Mouse (Mus musculus): ENCODE data around the gene Khnyn.
A peak's percentile ranks its signal among the peaks of the same experiment; 100 is the strongest.

Gene Khnyn

DNA sequence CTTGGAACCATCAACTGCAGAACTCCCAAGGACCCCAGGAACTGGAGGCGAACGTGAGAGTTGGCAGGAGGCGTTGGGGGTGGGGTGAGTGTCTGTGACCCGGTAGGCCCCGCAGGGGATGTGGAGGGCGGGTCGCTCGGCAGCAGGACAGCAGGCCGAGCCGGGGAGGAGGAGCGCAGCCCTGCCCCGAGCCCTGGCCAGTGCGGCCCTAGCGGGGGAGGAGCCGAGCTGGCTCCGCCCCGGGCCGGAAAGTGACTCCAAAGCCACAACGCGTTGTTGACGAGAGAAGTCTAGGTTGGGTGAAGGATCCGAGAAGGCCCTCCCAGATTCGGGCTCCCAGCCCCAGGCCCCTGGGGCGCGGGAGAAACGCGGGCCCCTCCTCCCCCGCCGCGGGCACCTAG is at the start of gene Khnyn:
TSS of gene Khnyn (plus strand) at position 235 of the 401 bp plus-strand sequence.
- DNase-seq (ENCODE audit: low spot score), result peak; percentile 50

DNA sequence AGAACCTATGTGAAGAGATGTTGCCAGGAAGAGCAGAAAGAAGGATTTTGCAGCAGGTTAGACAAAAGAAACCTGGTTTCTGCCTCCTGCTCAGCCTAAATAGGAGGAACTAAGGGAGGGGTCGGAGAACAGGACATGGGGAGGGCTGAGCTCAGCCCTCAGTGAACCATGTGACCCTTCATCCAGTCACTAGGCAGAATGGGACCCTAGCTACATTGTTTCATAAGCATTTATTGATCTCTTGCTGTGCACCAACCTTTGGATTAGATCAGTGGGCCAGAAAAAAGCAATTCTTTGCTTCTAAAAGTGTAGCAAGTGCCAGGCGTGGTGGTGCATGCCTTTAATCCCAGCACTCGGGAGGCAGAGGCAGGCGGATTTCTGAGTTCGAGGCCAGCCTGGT is 46.4 kb upstream of the Khnyn start:
- no peak for DNase-seq (ENCODE audit: low spot score)

- no peak for DNase-seq (ENCODE audit: low spot score)
These were observed 46.0 kb upstream of the Khnyn start for GRCm38 (mm10) chr14:55838740-55839139.

GRCm38 (mm10) chr14:55840853-55841366 is 43.8 kb upstream of the Khnyn start:
- no peak for DNase-seq (ENCODE audit: low spot score)

GRCm38 (mm10) chr14:55842794-55843193 is 42.0 kb upstream of the Khnyn start:
- no peak for DNase-seq (ENCODE audit: low spot score)

DNA sequence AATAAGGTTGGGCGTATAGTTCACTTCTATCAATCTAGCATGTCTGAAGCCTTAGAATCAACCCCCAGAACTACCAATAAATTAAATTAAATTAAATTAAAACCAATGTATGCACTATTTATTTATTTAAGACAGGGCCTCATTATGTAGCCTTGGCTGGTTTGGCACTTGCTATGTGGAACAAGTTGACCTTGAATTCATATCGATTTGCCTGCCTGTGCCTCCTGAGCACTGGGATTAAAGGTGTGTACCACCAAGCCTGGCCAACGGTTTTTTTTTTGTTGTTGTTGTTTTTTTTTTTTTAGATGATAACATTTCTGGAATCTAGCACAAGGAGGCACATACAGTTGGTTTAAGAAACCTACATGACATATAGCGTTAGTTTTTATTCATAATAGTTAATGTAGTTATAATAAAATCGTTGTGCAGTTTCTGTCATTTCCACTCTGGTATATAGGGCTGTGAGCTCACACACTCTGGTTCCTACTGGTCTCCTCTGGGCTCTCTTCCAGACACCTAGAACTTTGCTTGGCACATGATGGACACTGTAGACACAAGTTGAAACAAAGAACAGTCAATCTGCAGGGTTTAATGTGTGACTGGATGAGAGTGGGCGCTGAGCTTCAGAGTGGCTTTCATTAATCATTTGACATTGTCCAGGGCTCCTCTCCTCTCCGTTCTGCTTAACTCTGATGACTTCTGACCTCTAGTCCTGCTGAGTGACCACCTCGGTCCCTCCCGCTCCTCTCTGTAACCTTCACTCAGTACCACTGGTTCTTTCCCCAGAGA is 39.0 kb upstream of the Khnyn start:
- DNase-seq (ENCODE audit: low spot score), result no peak

DNA sequence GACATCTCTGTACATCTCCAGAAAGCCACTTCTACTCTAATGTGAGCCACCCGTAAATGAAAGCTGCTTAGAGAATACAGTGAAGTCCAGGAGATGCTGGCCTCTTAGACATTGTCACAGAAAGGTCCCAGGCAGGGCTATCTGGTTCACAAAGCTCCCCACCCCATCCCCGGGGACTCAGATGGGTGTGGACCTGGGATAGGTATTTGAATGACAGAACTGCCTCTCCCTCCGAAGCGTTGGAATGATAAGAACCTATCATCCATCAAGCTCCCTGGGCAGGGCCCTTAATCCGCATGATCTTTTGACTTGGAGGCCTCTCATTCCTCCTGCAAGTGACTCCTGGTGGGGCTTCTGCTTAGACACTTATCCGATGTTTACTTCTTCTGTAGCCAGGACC is 33.9 kb upstream of the Khnyn start:
- no peak for DNase-seq (ENCODE audit: low spot score)

DNA sequence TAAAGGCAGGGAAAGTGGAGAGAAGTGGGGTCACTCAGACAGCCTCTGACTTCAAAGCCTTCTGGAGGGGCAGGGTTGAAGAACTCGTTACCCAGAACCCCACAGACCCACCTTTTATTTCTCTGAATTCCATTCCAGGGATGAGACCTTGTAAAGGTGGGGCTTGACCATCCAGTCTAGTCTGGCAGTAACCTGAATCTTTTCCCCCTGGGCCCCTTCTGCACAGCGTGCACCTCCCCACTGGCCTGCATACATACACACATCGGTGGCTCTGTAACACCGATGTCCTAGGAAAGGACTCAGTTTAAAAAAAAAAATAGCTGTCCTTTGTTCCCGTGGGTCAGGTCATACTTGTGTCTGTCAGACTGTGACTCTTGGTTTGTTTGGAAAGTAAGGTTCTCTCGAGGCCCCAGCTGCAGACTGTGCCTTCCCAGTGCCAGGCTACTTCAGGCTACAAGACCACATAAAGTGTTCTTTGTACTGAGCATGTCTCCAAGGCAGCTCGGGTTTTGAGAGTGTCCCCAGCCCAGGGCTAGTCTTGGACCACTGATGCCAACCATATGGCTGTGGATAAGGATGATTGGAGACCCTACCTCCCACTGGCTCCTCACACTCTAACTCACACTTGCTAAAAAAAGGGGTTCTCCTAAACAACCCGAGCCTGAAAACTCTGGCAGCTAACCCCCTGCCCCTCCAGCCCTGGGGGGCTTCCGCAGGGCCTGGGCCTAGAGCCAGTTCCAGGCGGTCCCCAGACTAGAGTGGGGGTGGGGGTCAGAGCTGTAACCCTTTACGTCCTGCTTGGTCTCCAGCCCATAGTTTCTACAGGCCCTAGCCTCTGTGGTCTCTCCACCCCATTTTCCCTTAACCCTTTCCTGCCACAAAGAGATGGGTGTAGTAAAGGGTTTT is 31.8 kb upstream of the Khnyn start:
- no peak for DNase-seq (ENCODE audit: low spot score)

DNA sequence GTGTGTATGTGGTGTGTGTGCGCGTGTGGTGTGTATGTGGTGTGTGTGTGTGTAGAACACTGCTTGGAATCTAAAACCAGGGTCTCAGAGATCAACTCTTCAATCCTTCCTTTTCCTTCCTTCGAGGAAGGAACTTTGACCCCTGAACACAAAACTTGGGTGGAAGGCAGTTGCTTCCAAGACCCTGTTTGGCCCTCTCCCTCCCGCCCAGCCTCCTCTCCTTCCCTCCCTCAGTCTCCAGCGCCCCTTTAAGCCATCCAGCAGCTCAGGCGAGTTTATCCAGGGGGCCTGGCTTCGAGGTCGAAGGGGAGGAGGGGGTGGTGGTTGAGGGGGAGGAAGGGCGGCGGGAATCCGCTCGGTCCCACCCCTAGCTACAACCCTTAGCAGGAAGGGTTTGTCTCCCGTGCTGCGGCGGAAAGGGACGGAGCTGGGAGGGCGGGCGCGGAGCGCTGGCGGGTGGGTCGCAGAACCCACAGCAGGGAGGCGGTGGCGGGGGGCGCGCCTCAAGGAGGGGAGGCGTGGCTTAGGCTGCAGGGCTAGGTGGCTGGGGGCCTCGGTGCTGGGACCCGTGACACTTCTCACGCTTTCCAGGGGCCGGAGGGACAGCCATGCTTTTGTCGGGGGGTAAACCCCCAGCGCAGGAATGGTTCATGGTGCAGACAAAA is 31.0 kb upstream of the Khnyn start, which contains the start of gene Nynrin:
TSS of gene Nynrin (plus strand) at position 390 of the 665 bp plus-strand sequence.
- DNase-seq (ENCODE audit: low spot score), result no peak

GRCm38 (mm10) chr14:55854406-55855100 is 30.2 kb upstream of the Khnyn start:
- no peak for DNase-seq (ENCODE audit: low spot score)

GRCm38 (mm10) chr14:55855101-55855561 is 29.6 kb upstream of the Khnyn start:
- no peak for DNase-seq (ENCODE audit: low spot score)

GRCm38 (mm10) chr14:55857588-55857987 is 27.2 kb upstream of the Khnyn start:
- no peak for DNase-seq (ENCODE audit: low spot score)

GRCm38 (mm10) chr14:55862186-55862585 is 22.6 kb upstream of the Khnyn start:
- DNase-seq (ENCODE audit: low spot score), result no peak

DNA sequence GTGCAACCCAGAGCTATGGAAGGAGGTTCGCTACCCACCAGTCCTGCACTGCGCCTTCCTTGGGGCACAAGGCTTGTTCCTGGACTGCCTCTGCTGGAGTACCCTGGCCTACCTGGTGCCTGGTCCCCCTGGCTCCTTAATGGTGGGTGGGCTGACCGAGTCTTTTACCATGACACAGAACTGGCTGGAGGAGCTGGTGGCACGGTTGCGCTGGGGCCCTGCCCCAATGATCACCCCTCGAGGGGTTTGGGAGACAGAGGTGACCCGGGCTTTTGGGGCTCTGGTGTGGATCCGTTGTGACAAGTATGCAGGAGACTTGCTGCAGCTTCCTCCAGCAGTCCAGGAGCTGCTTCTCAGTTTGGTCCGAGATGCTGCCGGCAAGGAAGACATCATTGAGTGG is 21.8 kb upstream of the Khnyn start:
- no peak for DNase-seq (ENCODE audit: low spot score)

- no peak for DNase-seq (ENCODE audit: low spot score)
These were observed 21.0 kb upstream of the Khnyn start for GRCm38 (mm10) chr14:55863773-55864172.

- peak; percentile 39 for DNase-seq (ENCODE audit: low spot score)
These were observed 17.8 kb upstream of the Khnyn start for GRCm38 (mm10) chr14:55866962-55867361.

- DNase-seq (ENCODE audit: low spot score), result no peak
These were observed 16.3 kb upstream of the Khnyn start for GRCm38 (mm10) chr14:55868230-55869026.

DNA sequence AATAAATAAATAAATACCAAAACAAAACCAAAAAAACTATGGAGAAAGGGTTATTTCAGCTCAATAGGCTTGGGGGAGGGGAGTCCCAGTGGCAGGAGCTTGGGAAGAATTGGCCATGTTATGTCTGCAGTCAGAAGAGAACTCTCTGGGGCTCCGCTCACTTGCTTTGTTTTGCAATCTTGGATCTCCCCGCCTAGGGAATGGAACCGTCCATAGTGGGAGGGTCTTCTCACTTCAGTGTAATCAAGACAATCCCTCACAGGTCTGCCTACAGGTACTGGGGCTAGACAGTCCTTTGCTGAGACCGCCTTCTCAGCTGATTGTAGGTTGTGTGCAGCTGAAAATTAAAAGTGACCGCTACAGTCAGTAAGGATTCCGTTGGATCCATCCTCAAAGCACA is 15.2 kb upstream of the Khnyn start:
- DNase-seq (ENCODE audit: low spot score), result no peak

- DNase-seq (ENCODE audit: low spot score), result no peak
These were observed 12.7 kb upstream of the Khnyn start for GRCm38 (mm10) chr14:55872039-55872438.

- no peak for DNase-seq (ENCODE audit: low spot score)
These were observed 12.2 kb upstream of the Khnyn start for GRCm38 (mm10) chr14:55872551-55872950.
